Mouse (Mus musculus) small intestine, adult 2 months (tissue): ENCODE measurements around the gene Arih1. TPM values are rescaled to one million over a fixed set of nuclear protein-coding genes. Genes with fewer than 3 reads are reported as not detected.

ENCODE experiments used
- H3K27ac ChIP-seq: fragments of 200-500 bp; 2 replicates; pipeline ENCODE4 v1.5.1; 2012; ENCODE audit warnings: low read depth, low read length, control low read depth, inconsistent platforms; ENCODE audit not compliant: insufficient read depth
- H3K27me3 ChIP-seq: fragments of 200-500 bp; 2 replicates; pipeline ENCODE4 v1.6.1; 2012; ENCODE audit warnings: mild to moderate bottlenecking, moderate library complexity, low read length, inconsistent platforms; ENCODE audit not compliant: control insufficient read depth, insufficient read depth
- H3K36me3 ChIP-seq: fragments of 200-500 bp; 2 replicates; pipeline ENCODE4 v1.6.1; 2012; ENCODE audit warnings: mild to moderate bottlenecking, low read length, control low read depth, inconsistent platforms; ENCODE audit not compliant: control insufficient read depth, insufficient read depth
- H3K4me1 ChIP-seq: fragments of 200-500 bp; 2 replicates; pipeline ENCODE4 v1.6.1; 2012; ENCODE audit warnings: low read length, inconsistent platforms, mixed read lengths; ENCODE audit not compliant: control insufficient read depth, insufficient read depth, insufficient read length
- H3K4me3 ChIP-seq: fragments of 200-500 bp; 2 replicates; pipeline ENCODE4 v1.5.1; 2012; ENCODE audit warnings: low read depth, mild to moderate bottlenecking, control low read depth, inconsistent platforms, low read length, moderate library complexity
- CTCF ChIP-seq: fragments of 200-500 bp; IDR thresholded peaks from 2 replicates; pipeline ENCODE4 v1.5.1; 2012; ENCODE audit warnings: low read depth, mild to moderate bottlenecking, control low read depth, inconsistent platforms, low read length, moderate library complexity, mixed read lengths; ENCODE audit not compliant: insufficient replicate concordance, insufficient read length; ENCODE audit errors: extremely low read depth
- POLR2A ChIP-seq: fragments of 200-500 bp; IDR thresholded peaks from 2 replicates; pipeline ENCODE4 v1.6.1; 2012; ENCODE audit warnings: low read depth, mild to moderate bottlenecking, control low read depth, inconsistent platforms, low read length, moderate library complexity
- WGBS: fragments of 180-500 bp; shearing (Covaris S2); methylation state at CpG from one replicate; pipeline ENCODE4 v1.1.7; 2018; 5-methylcytosine and 5-hydroxymethylcytosine counted together
- polyA plus RNA-seq: library from polyadenylated mRNA; depleted of rRNA; stranded (reverse); fragments of >200 nt; gene quantifications from 2 replicates; pipeline ENCODE4 v1.2.3, GENCODE M21; 2012

Gene Arih1
- polyA plus RNA-seq, 1 experiment = 22.1 TPM

DNA sequence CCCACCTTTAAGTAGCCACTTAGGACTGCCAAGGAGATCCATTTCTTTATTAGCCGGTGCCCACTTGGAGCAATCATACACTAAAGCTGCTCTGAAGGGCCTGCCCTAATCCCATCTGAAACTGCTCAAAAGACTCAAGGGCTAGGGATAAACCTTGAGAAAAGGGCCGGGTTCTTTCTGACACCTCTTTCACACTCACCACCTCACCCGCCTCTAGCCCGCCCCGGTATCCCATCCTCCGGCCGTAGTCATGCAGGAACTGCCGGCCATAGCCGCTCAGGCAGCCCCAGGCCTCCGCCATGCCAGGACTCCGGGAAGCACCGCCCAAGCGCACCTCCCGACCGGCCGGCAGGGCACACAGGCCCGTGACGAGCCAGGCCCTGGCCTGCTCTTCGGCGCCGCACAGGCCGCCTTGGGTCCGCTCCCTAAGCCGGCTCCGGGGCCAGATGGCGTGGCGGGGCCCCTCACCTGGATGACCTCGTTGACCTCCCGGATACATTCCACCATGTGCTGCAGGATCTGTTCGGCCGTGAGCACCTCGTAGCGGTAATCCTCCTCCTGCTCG, 825 bp downstream of the Arih1 start:
- WGBS = under 1% methylated on average over 34 of the region's 34 CpGs
- Histone ChIP-seq H3K27me3 (no peaks in the 10 kb centered on the region), H3K27ac (peak overlapping the region; percentile 95), H3K4me3 (peak overlapping the region; percentile 91), H3K36me3 (no peaks in the 10 kb centered on the region; the same call in 1 of the 2 replicates), H3K4me1 (no peaks in the 10 kb centered on the region)
- TF ChIP-seq POLR2A = no peak
- TF ChIP-seq CTCF = no peak

- Histone ChIP-seq H3K27me3 (no peaks in the 10 kb centered on the region), H3K4me3 (peak overlapping the region; percentile 51; the same call in 1 of the 2 replicates), H3K4me1 (no peaks in the 10 kb centered on the region), H3K27ac (no peak overlapping the region), H3K36me3 (no peaks in the 10 kb centered on the region; the same call in 1 of the 2 replicates)
- TF ChIP-seq POLR2A (no peak), CTCF (no peak)
- WGBS = 2% methylated on average over 7 of the region's 7 CpGs
These were observed 1.7 kb downstream of the Arih1 start for GRCm38 (mm10) chr9:59484760-59485159.

- Histone ChIP-seq H3K4me1 (no peaks in the 10 kb centered on the region), H3K27ac (no peak overlapping the region), H3K36me3 (peaks cover 1% of the 10 kb centered on the region; the same call in 1 of the 2 replicates), H3K27me3 (no peaks in the 10 kb centered on the region), H3K4me3 (no peak overlapping the region)
- TF ChIP-seq POLR2A (no peak), CTCF (peak; percentile 69; the same call in 1 of the 2 replicates)
- 15% methylated on average over 1 of the region's 1 CpGs for WGBS
These were observed 4.0 kb downstream of the Arih1 start for GRCm38 (mm10) chr9:59482419-59482818.

- H3K4me3 ChIP-seq = no peak overlapping the region
- H3K27ac ChIP-seq = no peak overlapping the region
- TF ChIP-seq CTCF (no peak), POLR2A (no peak)
- peaks cover 5% of the 10 kb centered on the region for H3K36me3 ChIP-seq
- H3K4me1 ChIP-seq = no peaks in the 10 kb centered on the region
- 67% methylated on average over 2 of the region's 2 CpGs for WGBS
- H3K27me3 ChIP-seq = no peaks in the 10 kb centered on the region
These were observed 9.8 kb downstream of the Arih1 start for GRCm38 (mm10) chr9:59476617-59477016.

GRCm38 (mm10) chr9:59474838-59475237, 11.6 kb downstream of the Arih1 start:
- Histone ChIP-seq H3K27me3 (no peaks in the 10 kb centered on the region), H3K4me3 (no peak overlapping the region), H3K4me1 (no peaks in the 10 kb centered on the region; the same call in 1 of the 2 replicates), H3K36me3 (peaks cover 7% of the 10 kb centered on the region), H3K27ac (no peak overlapping the region)
- TF ChIP-seq CTCF = no peak
- TF ChIP-seq POLR2A = no peak
- 71% methylated on average over 1 of the region's 1 CpGs for WGBS

DNA sequence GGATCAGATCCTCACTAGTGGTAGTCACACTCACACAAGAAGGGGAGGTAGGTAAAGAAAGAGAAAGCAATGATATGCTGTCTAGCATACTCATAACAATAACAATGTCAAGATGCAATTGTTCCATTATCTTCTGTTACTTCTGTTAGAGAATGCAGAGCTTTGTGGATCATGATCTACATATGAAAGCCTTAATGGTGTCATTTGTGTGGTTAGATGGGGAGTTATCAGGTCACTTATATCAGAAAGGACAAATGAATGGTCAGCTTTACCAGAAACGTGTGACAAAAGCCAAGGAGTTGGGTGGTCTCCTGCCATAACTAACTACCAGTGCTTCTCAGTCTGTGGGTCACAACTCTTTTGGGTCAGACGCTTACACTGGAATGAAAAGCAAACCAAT, 13.2 kb downstream of the Arih1 start:
- Histone ChIP-seq H3K27me3 (no peaks in the 10 kb centered on the region), H3K36me3 (peaks cover 6% of the 10 kb centered on the region), H3K27ac (no peak overlapping the region), H3K4me1 (no peaks in the 10 kb centered on the region; the same call in 1 of the 2 replicates), H3K4me3 (no peak overlapping the region)
- TF ChIP-seq POLR2A = no peak
- no peak for TF ChIP-seq CTCF
- 80% methylated on average over 2 of the region's 2 CpGs for WGBS

- TF ChIP-seq POLR2A (no peak), CTCF (no peak)
- H3K27me3 ChIP-seq = no peaks in the 10 kb centered on the region
- WGBS = 30% methylated on average over 1 of the region's 1 CpGs
- H3K36me3 ChIP-seq = peaks cover 6% of the 10 kb centered on the region
- no peak overlapping the region for H3K27ac ChIP-seq
- H3K4me1 ChIP-seq = no peaks in the 10 kb centered on the region; the same call in 1 of the 2 replicates
- H3K4me3 ChIP-seq = no peak overlapping the region
These were observed 17.0 kb downstream of the Arih1 start for GRCm38 (mm10) chr9:59469446-59469845.
